Mouse (Mus musculus) megakaryocyte, embryonic 14.5 days (primary cell): ENCODE results near the gene Ehbp1.

ENCODE experiments used
- FLI1 ChIP-seq: IDR thresholded peaks from 2 replicates; pipeline ENCODE4 v1.6.1; 2012; ENCODE audit warnings: low read length, inconsistent platforms, mixed read lengths
- GATA1 ChIP-seq: IDR thresholded peaks from 3 replicates; pipeline ENCODE4 v1.6.1; 2012; ENCODE audit warnings: mixed read lengths, low read length, inconsistent platforms, borderline replicate concordance

- TF ChIP-seq GATA1 (no peak), FLI1 (no peak)
Observed at GRCm38 (mm10) chr11:22353962-22354621, 12.0 kb upstream of the Ehbp1 start.
